Mouse (Mus musculus) lung, embryonic 15.5 days (tissue): Measurements from ENCODE around the gene Slc22a20. TPM values are rescaled to one million over a fixed set of nuclear protein-coding genes. Genes with fewer than 3 reads are reported as not detected.
A peak's percentile ranks its signal among the peaks of the same experiment; 100 is the strongest.

Experiments used
- ATAC-seq: fragments of 200-750 bp; cut with Nextera tagmentation; 2 replicates; pipeline ENCODE4 v1.8.0; 2017; ENCODE audit warnings: moderate number of reproducible peaks, borderline replicate concordance; ENCODE audit not compliant: low FRiP score, low TSS enrichment; ENCODE audit errors: extremely low read depth
- H3K27ac ChIP-seq: fragments of 300-500 bp; sonication (generic); 2 replicates; pipeline ENCODE4 v1.5.1; 2015; ENCODE audit warnings: moderate library complexity, mild to moderate bottlenecking, inconsistent platforms
- H3K27me3 ChIP-seq: fragments of 300-500 bp; sonication (generic); 2 replicates; pipeline ENCODE4 v1.6.1; 2015; ENCODE audit warnings: inconsistent platforms
- H3K36me3 ChIP-seq: fragments of 300-500 bp; sonication (generic); 2 replicates; pipeline ENCODE4 v1.6.1; 2015; ENCODE audit warnings: inconsistent platforms
- H3K4me1 ChIP-seq: fragments of 300-500 bp; sonication (generic); 2 replicates; pipeline ENCODE4 v1.6.1; 2015; ENCODE audit warnings: inconsistent platforms
- H3K4me2 ChIP-seq: fragments of 300-500 bp; sonication (generic); 2 replicates; pipeline ENCODE4 v1.6.1; 2015; ENCODE audit warnings: inconsistent platforms, mild to moderate bottlenecking, moderate library complexity
- H3K4me3 ChIP-seq: fragments of 300-500 bp; sonication (generic); 2 replicates; pipeline ENCODE4 v1.5.1; 2015; ENCODE audit warnings: mild to moderate bottlenecking, inconsistent platforms
- H3K9ac ChIP-seq: fragments of 300-500 bp; sonication (generic); 2 replicates; pipeline ENCODE4 v1.6.1; 2015; ENCODE audit warnings: inconsistent platforms
- H3K9me3 ChIP-seq: fragments of 300-500 bp; sonication (generic); 2 replicates; pipeline ENCODE4 v1.6.1; 2016; ENCODE audit warnings: inconsistent platforms
- WGBS: fragments of 180-500 bp; shearing (Covaris S2); methylation state at CpG from one replicate; pipeline ENCODE4 v1.1.7; 2015; 5-methylcytosine and 5-hydroxymethylcytosine counted together
- polyA plus RNA-seq: library from polyadenylated mRNA; unstranded; fragments of >200 nt; fragmentation: Nextera tagmentation; extraction: Ambion mirVana; gene quantifications from 2 replicates; pipeline ENCODE4 v1.2.1, GENCODE M21; 2015

Slc22a20 gene
- polyA plus RNA-seq, 1 experiment from 2014 or later = not detected

DNA sequence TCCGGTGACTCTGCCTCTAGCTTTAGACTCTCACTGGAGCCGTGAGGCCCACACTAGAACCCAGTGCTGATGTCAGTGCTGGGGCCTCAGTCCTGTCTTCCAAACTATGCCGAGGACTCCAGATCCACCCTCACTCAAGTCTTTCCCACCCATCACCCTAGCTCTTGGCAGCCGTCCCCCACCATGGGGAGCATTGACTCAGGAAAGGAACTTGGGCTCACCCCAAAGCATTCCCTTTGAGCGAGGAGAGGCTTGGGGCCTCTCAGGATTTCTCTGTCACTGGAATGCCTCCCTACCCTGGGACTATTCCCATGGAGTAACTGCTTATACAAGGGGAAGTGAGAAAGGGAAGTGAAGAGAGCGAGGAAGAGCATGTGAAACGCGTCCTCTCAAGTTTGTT is 40.1 kb downstream of the Slc22a20 start:
- H3K4me2 ChIP-seq = 0 out of 2 replicates have a peak overlapping the region, but pooled peaks have one; percentile 3
- H3K9ac ChIP-seq = no peak overlapping the region; the same call in 1 of the 2 replicates
- H3K9me3 ChIP-seq = no peaks in the 10 kb centered on the region
- ATAC-seq = no peak; the same call in 1 of the 2 replicates
- H3K27me3 ChIP-seq = no peaks in the 10 kb centered on the region
- 29% methylated on average over 8 of the region's 8 CpGs for WGBS
- H3K27ac ChIP-seq = peak overlapping the region; percentile 81
- peaks cover 42% of the 10 kb centered on the region for H3K36me3 ChIP-seq
- H3K4me1 ChIP-seq = peaks cover 29% of the 10 kb centered on the region
- H3K4me3 ChIP-seq = no peak overlapping the region

DNA sequence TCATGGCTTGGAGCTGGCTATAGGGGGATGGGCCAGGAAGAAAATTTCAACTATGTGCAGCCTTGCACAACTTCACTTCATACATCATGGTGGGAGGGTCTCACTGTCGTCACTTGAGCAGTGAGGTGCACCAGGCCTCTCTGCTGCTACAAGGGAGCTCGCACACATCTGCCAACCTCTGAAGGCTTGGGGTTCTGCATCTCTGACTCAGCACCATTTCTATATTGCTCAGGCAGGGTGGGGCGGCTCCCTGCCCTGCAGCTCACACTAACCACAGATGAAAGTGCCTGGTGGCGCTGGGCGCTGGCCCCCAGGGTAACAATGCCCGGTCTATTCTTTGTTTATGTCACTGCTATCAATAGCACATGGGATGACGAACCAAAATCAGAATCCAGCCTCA is 40.9 kb downstream of the Slc22a20 start:
- H3K9ac ChIP-seq = no peak overlapping the region

DNA sequence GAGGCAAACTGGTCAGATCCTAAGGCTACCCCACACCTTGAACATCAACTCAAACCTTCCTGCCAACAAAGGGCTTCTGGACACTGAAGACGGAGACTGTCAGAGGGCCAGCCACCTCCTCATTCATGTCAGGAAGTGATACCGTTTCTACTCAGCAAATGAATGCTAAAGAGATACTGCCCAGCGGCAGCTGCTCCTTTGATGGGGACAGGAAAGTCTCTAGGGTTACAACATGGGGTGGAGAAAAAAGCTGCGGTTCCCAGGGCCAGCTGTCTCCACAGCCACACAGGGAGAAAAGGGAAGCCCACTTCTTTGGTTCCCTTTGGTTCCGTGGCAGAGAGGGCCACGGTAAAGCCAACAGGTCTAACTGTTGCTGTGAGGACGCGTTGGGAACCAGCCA is 41.8 kb downstream of the Slc22a20 start:
- Histone ChIP-seq H3K4me2 (no peak overlapping the region), H3K27me3 (no peaks in the 10 kb centered on the region), H3K9me3 (no peaks in the 10 kb centered on the region), H3K27ac (peak overlapping the region; percentile 16), H3K9ac (no peak overlapping the region), H3K4me1 (peaks cover 44% of the 10 kb centered on the region), H3K4me3 (no peak overlapping the region), H3K36me3 (peaks cover 32% of the 10 kb centered on the region)
- no peak for ATAC-seq
- 39% methylated on average over 8 of the region's 8 CpGs for WGBS

More for the DNA sequence above, 40.9 kb downstream of the Slc22a20 start:
- H3K4me3 ChIP-seq = no peak overlapping the region
- H3K4me1 ChIP-seq = peaks cover 37% of the 10 kb centered on the region
- H3K27ac ChIP-seq = peak overlapping the region; percentile 81
- H3K4me2 ChIP-seq = no peak overlapping the region
- WGBS = 32% methylated on average over 7 of the region's 7 CpGs
- H3K9me3 ChIP-seq = no peaks in the 10 kb centered on the region
- H3K27me3 ChIP-seq = no peaks in the 10 kb centered on the region
- H3K36me3 ChIP-seq = peaks cover 34% of the 10 kb centered on the region
- ATAC-seq = peak; percentile 82

DNA sequence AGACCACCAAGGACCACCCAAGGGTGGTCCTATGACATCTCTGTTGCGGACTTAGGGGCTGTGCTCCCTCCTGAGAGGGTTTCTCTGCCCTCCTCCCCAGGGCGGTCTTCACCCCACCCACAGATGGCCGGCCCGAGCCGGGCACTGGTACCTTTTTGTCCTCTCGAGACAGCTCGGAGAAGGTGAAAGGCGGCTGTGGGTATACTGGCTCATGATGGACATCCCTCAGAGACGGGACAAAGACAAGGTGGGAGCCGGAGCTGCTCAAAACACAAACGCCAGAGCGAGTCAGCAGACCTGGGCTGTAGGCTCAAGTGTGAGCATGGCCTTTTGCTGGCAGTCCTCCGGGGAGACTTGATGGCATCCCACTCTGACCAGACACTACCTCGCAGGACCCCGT is 42.5 kb downstream of the Slc22a20 start:
- WGBS = 89% methylated on average over 15 of the region's 15 CpGs

DNA sequence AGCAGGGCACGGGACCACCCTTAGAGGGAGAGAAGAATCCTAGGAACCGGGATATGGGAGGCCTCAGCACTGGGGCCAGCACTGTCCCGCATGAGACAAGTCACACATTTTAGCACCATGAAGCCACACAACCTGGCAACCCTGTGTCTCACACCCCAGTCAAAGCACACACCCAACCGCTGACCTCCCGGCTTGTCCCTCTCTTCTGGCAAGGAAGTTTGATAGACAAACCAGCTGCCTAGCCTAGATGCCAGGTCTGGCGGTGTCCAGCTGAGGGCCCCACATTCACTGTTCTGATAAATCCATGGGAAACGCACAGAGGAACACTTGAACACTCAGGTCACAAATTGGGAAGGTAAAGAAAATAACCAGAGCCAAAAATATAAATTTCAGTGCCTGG is 43.4 kb downstream of the Slc22a20 start:
- Histone ChIP-seq H3K9me3 (no peaks in the 10 kb centered on the region), H3K4me2 (no peak overlapping the region), H3K9ac (no peak overlapping the region), H3K4me1 (peaks cover 56% of the 10 kb centered on the region), H3K27ac (no peak overlapping the region), H3K36me3 (peaks cover 18% of the 10 kb centered on the region; the same call in 1 of the 2 replicates), H3K27me3 (no peaks in the 10 kb centered on the region), H3K4me3 (no peak overlapping the region)
- WGBS = 84% methylated on average over 7 of the region's 7 CpGs
- no peak for ATAC-seq

More for the DNA sequence above, 42.5 kb downstream of the Slc22a20 start:
- Histone ChIP-seq H3K36me3 (peaks cover 26% of the 10 kb centered on the region), H3K27me3 (no peaks in the 10 kb centered on the region), H3K4me1 (peaks cover 47% of the 10 kb centered on the region), H3K9me3 (no peaks in the 10 kb centered on the region), H3K27ac (no peak overlapping the region), H3K4me3 (no peak overlapping the region), H3K9ac (no peak overlapping the region), H3K4me2 (no peak overlapping the region)
- no peak for ATAC-seq

DNA sequence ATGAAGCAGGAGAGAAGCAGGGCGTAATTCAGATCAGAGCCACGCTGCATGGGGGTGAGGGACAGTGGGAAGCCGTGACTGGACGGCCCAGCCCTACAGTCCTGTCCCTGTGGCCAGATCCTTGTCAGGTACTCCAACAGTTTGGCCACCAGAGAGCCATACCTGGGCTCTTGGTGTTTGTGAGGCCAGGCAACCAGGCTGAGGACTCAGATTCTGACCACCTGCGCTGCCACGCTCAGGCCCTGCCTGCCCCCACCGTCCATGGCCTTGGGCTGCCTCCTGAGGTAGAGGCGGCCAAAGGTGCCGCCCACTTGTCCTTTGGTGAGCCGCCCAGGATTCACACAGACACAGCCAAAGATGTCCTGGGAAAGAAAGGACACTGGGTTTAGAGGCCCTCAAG is 45.3 kb downstream of the Slc22a20 start:
- peaks cover 13% of the 10 kb centered on the region; the same call in 1 of the 2 replicates for H3K36me3 ChIP-seq
- no peaks in the 10 kb centered on the region for H3K27me3 ChIP-seq
- 0 out of 2 replicates have a peak overlapping the region, but pooled peaks have one; percentile 0 for H3K9ac ChIP-seq
- H3K27ac ChIP-seq = peak overlapping the region; percentile 69
- no peak for ATAC-seq
- H3K4me1 ChIP-seq = peaks cover 65% of the 10 kb centered on the region
- no peak overlapping the region for H3K4me2 ChIP-seq
- H3K9me3 ChIP-seq = no peaks in the 10 kb centered on the region
- H3K4me3 ChIP-seq = no peak overlapping the region
- WGBS = 82% methylated on average over 10 of the region's 10 CpGs

DNA sequence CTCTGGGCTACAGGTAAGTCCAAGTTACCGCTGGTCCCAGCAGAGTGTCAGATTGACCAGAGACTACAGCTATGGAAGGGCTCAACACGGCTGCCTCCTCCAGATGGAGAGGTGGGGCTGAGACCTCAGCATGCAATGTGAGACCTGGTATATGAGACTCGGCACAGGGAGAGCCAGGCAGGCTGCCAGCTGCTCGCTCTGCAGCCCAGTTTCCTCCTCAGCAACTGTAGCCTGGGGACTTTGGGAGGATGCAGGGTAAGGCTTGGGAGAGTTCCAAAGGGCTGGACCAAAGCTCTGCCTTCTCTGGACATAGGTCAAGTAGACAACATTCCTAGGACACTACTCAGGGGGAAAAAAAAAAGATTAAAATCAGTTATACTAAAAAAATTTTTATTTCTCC is 45.8 kb downstream of the Slc22a20 start:
- no peak overlapping the region for H3K4me2 ChIP-seq
- H3K36me3 ChIP-seq = peaks cover 13% of the 10 kb centered on the region; the same call in 1 of the 2 replicates
- H3K27me3 ChIP-seq = no peaks in the 10 kb centered on the region
- peaks cover 65% of the 10 kb centered on the region for H3K4me1 ChIP-seq
- H3K4me3 ChIP-seq = no peak overlapping the region
- WGBS = 42% methylated on average over 4 of the region's 4 CpGs
- H3K9me3 ChIP-seq = no peaks in the 10 kb centered on the region
- no peak overlapping the region for H3K9ac ChIP-seq
- H3K27ac ChIP-seq = peak overlapping the region; percentile 75
- 0 out of 2 replicates have a peak, but pooled peaks have one; percentile 9 for ATAC-seq

DNA sequence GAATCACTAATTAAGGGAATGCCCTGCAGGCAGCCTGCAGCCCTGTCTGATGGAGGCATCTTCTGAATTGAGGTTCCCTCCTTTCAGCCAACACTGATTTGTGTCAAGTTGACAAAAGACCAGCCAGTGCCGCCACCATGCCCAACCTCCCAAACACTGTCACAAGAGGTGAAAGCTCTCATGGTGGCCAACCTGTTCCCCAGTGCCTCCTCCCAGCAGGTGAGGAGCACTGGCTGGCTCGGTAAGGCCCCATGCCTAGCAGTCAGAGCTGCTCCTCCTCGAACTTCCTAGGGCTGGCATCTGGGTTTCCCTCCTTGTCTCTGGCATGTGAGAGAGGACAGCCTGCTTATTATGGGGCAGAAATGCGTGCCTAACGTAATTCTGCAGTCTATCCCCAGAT is 46.2 kb downstream of the Slc22a20 start:
- H3K27ac ChIP-seq = peak overlapping the region; percentile 75
- peaks cover 65% of the 10 kb centered on the region for H3K4me1 ChIP-seq
- H3K36me3 ChIP-seq = peaks cover 13% of the 10 kb centered on the region; the same call in 1 of the 2 replicates
- no peak overlapping the region for H3K4me2 ChIP-seq
- H3K27me3 ChIP-seq = no peaks in the 10 kb centered on the region
- no peaks in the 10 kb centered on the region for H3K9me3 ChIP-seq
- no peak for ATAC-seq
- H3K4me3 ChIP-seq = no peak overlapping the region
- WGBS = 82% methylated on average over 5 of the region's 5 CpGs
- no peak overlapping the region for H3K9ac ChIP-seq

DNA sequence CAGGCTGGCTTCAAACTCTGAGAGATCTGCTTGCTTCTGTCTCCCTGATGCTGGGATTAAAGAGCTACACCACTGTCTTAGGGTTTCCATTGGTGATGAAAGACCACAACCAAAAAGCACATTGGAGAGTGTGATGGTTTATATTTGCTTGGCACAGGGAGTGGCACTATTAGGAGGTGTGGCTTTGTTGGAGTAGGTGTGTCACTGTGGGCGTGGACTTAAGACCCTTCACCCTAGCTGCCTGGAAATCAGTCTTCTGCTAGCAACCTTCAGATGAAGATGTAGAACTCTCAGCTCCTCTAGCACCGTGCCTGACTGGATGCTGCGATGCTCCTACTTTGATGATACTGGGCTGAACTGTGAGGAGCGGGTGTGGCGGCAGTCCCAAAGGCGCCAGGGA is 47.4 kb downstream of the Slc22a20 start:
- Histone ChIP-seq H3K4me3 (no peak overlapping the region), H3K36me3 (peaks cover 13% of the 10 kb centered on the region; the same call in 1 of the 2 replicates), H3K27me3 (no peaks in the 10 kb centered on the region), H3K9ac (no peak overlapping the region), H3K4me1 (peaks cover 56% of the 10 kb centered on the region), H3K4me2 (no peak overlapping the region), H3K9me3 (no peaks in the 10 kb centered on the region), H3K27ac (peak overlapping the region; percentile 78)
- ATAC-seq = no peak
- 85% methylated on average over 6 of the region's 6 CpGs for WGBS

DNA sequence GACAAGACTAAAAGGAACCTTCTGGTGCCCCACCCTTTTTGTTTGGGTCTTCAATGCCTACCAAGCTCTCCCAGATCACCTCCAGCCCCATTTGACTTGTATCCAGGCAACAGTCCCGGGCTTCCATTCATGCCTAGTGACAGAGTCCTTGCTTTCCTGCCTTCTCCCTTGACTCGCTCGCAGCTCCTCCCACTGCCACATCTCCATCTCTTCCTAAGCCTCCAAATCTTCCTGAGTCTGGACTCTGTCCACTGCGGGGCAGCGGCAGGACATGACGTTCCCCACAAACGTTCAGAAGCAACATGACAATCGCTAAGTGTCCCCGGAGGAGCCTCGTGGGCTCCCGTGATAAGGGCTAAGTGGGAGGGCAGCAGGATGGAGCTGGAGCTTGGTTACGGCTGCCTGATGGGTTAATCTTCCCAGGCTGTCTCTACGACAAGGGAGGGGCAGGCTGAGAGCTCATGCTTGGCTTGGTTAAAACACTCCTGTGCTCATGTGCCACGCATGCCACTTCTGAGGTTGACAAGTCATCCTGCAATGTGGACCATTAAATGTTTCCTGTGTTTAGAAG is 48.0 kb downstream of the Slc22a20 start:
- WGBS = 10% methylated on average over 14 of the region's 14 CpGs
- Histone ChIP-seq H3K4me1 (peaks cover 56% of the 10 kb centered on the region), H3K4me3 (no peak overlapping the region), H3K27me3 (no peaks in the 10 kb centered on the region), H3K4me2 (peak overlapping the region; percentile 16), H3K9me3 (no peaks in the 10 kb centered on the region), H3K36me3 (peaks cover 13% of the 10 kb centered on the region; the same call in 1 of the 2 replicates), H3K9ac (no peak overlapping the region), H3K27ac (peak overlapping the region; percentile 78)
- no peak for ATAC-seq

DNA sequence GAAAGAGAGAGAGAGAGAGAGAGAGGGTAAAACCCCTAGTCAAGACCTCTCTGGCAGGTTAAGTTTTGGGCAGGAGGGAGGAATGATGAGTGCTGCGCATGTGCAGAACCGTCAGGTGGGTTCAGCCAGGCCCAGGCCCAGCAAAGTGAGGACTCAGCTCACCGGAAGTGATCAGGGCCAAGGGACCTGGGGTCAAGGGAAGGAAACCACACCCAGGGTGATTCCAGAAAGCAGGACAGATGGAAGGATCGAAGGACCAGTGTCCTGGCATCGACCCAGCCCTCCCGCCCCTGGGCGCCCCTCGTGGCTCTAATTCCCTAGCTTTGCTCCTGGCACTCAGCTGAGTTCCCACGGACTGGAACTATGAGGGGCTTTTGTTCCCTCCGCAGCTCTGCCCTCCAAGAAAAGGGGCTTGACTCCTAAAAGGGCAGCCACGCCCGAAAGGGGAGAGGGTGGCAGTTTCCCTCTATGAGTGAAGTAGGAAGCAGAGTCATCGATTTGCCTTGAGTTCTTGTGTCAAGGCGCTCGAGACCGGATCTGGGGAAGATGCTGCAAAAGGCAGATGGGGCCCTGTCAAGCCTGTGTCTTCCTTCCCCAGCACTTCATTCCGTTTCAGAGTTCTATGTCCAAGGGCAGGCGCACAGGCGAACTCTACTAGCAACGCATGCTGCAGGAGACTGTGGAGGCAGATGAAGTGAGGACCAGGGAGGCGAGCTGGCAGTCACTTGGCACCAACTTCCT is 48.7 kb downstream of the Slc22a20 start:
- Histone ChIP-seq H3K4me3 (no peak overlapping the region), H3K4me1 (peaks cover 56% of the 10 kb centered on the region), H3K27me3 (no peaks in the 10 kb centered on the region), H3K36me3 (peaks cover 6% of the 10 kb centered on the region; the same call in 1 of the 2 replicates), H3K27ac (peak overlapping the region; percentile 78), H3K9ac (no peak overlapping the region), H3K4me2 (peak overlapping the region; percentile 16; the same call in 1 of the 2 replicates), H3K9me3 (no peaks in the 10 kb centered on the region)
- WGBS = 54% methylated on average over 21 of the region's 21 CpGs
- ATAC-seq = no peak

DNA sequence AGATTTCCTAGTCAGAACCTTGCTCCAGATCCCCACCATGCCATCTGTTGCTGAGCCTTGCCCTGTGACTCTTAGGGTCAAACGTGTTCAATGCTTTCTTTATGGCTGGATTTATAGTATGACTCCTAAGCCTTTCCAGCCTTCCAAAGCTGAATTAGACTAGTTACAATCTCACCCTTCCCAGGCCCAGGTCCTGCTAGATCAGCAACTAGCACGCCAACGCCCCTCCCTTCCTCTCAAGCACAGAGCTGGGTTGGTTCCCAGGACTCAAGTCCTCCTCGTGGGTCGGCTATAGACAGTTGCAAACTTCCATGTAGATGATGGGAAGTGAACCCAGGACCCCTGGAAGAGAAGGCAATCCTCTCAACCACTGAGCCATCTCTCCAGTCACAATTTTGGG is 50.3 kb downstream of the Slc22a20 start:
- WGBS = 39% methylated on average over 5 of the region's 5 CpGs
- peak overlapping the region; percentile 80 for H3K27ac ChIP-seq
- peak overlapping the region; percentile 30 for H3K4me2 ChIP-seq
- no peak; the same call in 1 of the 2 replicates for ATAC-seq
- no peak overlapping the region for H3K9ac ChIP-seq
- H3K36me3 ChIP-seq = 0 out of 2 replicates have a peak, but pooled peaks cover 3% of the 10 kb centered on the region
- H3K27me3 ChIP-seq = no peaks in the 10 kb centered on the region
- H3K4me3 ChIP-seq = no peak overlapping the region
- H3K9me3 ChIP-seq = no peaks in the 10 kb centered on the region
- H3K4me1 ChIP-seq = peaks cover 54% of the 10 kb centered on the region
